Mouse (Mus musculus) olfactory bulb, adult 2 months (tissue): ENCODE results near the gene Coro2a.
"Not testable (repeated sequence)": the region's sequence is repeated elsewhere in the genome, so short reads cannot be mapped to it uniquely, and the experiment has no call there.

Experiments
- CTCF ChIP-seq: fragments of 200-500 bp; IDR thresholded peaks from 2 replicates; pipeline ENCODE4 v1.5.1; 2012; ENCODE audit warnings: low read depth, mild to moderate bottlenecking, low read length, moderate library complexity; ENCODE audit not compliant: insufficient read depth
- POLR2A ChIP-seq: fragments of 200-500 bp; IDR thresholded peaks from 2 replicates; pipeline ENCODE4 v1.6.1; 2012; ENCODE audit warnings: mild to moderate bottlenecking, low read depth, low read length, moderate library complexity; ENCODE audit not compliant: insufficient read depth

- not testable (repeated sequence) for TF ChIP-seq CTCF, POLR2A
Measured at GRCm38 (mm10) chr4:46637250-46637649, 35.2 kb upstream of the Coro2a start.
